Mouse (Mus musculus): ENCODE measurements at regions not wholly inside any gene's neighbourhood (a gene's known extent, or its start where the extent isn't known, plus 50 kb on each side); places are given as distances from the start of the nearest gene placed in this dataset.

GRCm38 (mm10) chr9:100404426-100404825 is 82.2 kb downstream of the Il20rb start:
- DNase-seq = no peak

- peak; percentile 59 for DNase-seq
These were observed 86.2 kb downstream of the Il20rb start for GRCm38 (mm10) chr9:100400366-100400765.

- no peak for DNase-seq
These were observed 90.2 kb downstream of the Il20rb start for GRCm38 (mm10) chr9:100396340-100396910.

- peak; percentile 87 for DNase-seq
These were observed 90.9 kb downstream of the Il20rb start for GRCm38 (mm10) chr9:100395711-100396110.

DNA sequence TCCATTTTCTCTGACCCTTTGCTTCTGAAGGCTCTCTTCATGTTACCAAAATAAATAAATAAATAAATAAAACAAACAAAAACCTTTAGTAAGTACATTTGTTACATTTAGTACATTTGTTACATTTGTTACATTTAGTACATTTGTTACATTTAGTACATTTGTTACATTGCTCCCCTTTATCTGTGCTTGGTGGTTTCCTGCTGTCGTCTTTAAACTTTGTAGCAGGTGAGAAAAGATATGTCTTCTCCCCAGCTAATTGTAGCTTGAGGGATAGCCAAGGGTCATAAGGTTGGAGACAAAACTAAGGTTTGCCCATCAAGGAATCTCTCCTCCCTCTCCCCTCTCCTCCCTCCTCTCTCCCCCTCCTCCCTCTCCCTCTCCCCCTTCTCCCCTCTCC is 92.0 kb downstream of the Il20rb start:
- DNase-seq = no peak

- no peak for DNase-seq
These were observed 92.4 kb downstream of the Il20rb start for GRCm38 (mm10) chr9:100394166-100394565.

- DNase-seq = no peak
These were observed 94.3 kb downstream of the Il20rb start for GRCm38 (mm10) chr9:100392262-100392661.

DNA sequence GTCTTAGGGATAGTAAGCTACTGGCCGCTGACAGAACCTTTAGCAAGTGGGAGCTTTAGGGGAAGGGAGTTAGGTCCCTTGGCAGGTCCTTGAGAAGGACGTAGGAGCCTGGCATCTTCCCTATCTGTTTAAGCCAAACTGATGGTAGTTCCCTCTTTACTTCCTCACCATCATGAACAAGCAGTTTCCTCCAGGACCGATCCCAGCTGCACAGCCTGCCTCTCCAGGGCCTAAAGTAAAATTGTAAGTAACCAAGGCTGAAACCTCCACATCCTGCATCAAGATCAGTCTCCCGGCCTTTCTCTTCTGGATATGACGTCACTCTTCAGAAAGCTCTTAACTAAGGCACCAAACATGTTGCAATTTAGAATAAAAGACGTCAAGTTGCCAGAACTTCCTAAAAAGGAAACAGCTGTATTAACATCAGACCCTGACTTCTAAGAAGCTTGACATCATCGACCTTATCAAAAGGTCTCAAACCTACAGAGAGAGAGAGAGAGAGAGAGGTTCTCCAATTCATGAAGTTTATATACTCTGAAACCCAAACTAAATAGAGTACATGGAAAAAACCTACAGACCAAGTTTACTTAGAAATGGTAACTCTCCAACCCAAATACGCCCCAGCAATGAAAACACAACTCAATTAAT is 94.9 kb downstream of the Il20rb start:
- no peak for DNase-seq

GRCm38 (mm10) chr9:100388393-100388792 is 98.2 kb downstream of the Il20rb start:
- DNase-seq = no peak

- DNase-seq = no peak
These were observed 99.4 kb downstream of the Il20rb start for GRCm38 (mm10) chr9:100387171-100387685.

DNA sequence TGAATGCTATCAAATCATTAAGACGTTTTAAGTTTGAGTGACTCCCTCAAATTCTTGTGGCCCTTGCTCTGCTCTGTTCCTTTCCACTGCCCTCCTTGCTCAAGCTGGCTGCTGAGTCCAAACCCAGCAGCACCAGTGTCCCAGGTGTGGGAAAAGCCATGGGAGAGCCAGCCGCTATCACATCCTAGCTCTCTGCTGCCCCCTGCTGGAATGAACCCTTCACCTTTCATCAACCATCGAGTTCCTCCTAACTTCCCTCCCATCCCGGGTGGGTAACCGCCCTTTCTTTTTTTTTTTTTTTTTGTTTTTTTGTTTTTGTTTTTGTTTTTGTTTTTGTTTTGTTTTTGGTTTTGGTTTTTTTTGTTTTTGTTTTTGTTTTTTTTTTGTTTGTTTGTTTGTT is 104.1 kb downstream of the Il20rb start:
- DNase-seq = peak; percentile 76

DNA sequence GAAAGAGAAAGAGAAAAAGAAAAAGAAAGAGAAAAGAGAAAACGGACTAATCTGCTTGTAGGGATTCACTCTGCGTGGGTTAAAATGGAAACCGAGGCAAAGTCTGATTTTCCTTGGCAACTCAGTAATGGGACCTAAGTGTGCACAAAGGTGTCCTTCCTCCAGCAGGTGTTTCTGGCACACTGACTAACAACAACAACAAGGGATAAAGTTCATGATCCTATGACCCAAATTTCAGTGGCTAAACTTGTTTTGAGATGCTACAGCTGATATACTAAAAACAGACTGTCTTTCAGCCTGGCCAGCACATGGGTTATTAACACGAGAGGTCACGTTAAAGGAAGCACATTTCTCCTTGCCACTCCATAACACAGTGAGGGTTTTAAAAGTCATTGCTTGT is 116.7 kb downstream of the Il20rb start:
- no peak for DNase-seq

DNA sequence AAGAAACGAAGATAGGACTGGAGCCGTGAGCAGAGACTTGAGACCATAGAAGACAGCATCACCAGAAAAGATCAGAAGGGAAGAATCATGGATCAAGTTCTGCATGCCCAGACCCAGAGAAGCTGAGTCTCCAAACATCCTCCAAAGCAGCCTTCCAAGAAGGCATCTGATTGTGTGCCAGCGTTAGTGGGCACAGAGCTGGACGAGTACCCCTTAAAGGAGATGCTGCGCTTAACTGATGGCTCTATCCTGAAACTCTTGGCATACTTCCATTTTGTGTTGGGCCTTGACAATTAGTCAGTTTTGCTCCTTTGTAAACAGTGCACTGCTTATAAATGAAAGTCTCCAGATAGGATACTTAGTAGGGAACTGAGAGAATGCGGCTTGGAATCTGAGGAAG is 119.8 kb downstream of the Il20rb start:
- no peak for DNase-seq

- DNase-seq = peak; percentile 25
These were observed 126.5 kb downstream of the Il20rb start for GRCm38 (mm10) chr9:100359934-100360716.

DNA sequence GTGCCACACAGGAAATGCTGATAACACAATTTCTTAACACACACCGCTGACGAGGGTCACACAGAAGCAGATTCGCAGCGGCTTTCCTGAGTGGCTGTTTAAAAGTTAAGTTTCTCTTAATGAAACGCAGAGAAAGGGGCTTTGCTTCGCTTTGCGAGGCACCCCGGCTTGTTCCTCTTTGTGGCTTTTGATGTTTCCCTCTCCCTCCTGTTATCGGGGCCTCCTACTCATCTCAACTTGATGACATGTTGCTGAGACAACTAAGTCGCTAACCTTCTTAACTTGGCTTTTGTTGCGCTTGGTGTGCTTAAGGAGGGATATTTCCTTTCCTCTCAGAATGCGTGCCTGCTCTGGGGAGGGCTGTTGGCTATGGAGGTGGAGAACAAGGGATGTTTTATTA is 129.0 kb downstream of the Il20rb start:
- no peak for DNase-seq

GRCm38 (mm10) chr9:100340796-100341195 is 145.8 kb downstream of the Il20rb start:
- DNase-seq = no peak

GRCm38 (mm10) chr9:100307765-100308164 is 178.8 kb downstream of the Il20rb start:
- DNase-seq = no peak

GRCm38 (mm10) chr9:100307364-100307763 is 179.2 kb downstream of the Il20rb start:
- DNase-seq = no peak

DNA sequence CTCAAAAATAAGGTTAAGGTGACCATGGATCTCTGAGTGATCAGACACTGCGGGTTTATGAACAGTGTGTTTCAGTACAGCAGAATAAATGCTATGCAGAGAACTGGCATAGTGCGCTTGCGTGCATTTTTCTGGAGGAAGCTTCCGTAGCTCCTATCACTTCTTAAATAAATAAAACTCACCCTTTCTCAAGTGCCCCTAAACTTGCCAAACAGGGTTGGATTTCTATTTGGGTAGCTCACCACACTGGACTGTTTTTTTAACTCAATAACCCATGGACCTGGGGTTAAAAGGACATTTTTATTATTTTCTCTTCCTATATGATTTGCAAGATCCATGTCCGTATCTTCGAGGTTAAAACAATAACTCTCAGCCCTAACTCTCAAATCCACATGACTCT is 182.8 kb downstream of the Il20rb start:
- DNase-seq = no peak

- peak; percentile 19 for DNase-seq
These were observed 185.0 kb downstream of the Il20rb start for GRCm38 (mm10) chr9:100301613-100302012.

DNA sequence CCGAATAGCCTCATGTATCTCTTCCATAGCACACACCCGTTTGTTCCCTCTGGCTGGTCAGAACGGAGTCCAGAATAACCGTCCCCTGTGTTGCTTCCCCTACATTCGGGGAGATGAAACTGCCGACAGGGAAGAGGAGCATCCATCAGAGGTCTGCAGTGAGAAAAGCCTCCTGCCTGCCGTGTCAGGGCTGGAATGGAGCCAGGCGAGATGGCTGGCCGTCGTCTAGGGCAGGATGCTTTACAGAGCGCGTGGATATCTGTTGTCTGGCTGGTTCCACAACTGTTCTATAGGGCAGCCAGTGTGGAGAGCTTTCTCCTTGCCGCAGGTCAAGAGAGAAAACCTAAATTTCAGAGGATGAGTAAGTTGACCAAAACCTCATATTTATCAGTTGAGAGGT is 209.2 kb downstream of the Il20rb start:
- no peak for DNase-seq

DNA sequence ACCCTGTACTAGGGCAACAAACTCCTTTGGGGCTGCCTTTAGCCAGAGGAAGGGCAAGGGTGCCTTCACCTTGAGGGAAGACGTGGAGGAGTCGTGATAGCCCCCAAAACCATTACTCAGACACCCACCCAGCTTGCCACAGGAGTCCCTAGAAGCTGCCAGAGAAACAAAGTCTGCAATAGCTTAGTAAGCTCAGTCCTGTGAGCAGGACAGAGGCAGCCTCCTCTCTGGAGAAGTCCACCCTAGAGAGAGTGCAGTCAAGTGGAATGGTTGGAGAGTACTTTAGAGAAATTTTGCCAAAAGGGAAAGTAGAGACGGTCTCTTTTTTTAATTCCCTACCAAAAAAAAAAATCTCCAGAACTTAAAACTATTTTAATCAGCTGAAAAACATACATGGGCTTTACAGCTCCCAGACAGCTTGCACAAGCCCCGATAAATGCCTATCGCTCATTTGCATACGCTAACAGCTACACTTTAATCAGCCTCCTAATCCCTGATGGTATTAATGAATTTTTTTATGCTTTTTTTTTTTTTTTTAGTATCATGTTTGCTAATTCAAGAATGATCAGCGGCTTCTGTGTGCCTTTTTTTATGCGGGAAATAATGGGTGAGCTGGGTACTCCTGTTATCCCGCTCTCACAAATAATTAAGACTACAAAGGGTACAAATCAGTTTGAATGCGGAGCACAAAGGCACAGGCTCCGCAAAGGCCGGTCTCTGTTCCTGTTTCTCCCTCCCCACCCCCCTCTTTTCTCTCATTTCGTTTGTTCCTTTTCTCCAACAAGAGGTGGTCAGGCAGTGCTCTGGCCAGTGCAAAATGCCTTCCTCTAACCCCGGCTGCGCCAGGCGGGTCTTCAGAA is 219.8 kb downstream of the Il20rb start:
- DNase-seq = no peak

GRCm38 (mm10) chr9:100252409-100252808 is 234.2 kb downstream of the Il20rb start:
- no peak for DNase-seq

Measured in heart, postnatal 4 days (tissue).